Mouse (Mus musculus) cerebellum, adult 9-10 months (tissue): ENCODE results near the gene Gm20532.
A peak's percentile ranks its signal among the peaks of the same experiment; 100 is the strongest.

Source experiments
- DNase-seq: peaks from one replicate; pipeline ENCODE4 v3.0.0; 2022

Gene Gm20532

DNA sequence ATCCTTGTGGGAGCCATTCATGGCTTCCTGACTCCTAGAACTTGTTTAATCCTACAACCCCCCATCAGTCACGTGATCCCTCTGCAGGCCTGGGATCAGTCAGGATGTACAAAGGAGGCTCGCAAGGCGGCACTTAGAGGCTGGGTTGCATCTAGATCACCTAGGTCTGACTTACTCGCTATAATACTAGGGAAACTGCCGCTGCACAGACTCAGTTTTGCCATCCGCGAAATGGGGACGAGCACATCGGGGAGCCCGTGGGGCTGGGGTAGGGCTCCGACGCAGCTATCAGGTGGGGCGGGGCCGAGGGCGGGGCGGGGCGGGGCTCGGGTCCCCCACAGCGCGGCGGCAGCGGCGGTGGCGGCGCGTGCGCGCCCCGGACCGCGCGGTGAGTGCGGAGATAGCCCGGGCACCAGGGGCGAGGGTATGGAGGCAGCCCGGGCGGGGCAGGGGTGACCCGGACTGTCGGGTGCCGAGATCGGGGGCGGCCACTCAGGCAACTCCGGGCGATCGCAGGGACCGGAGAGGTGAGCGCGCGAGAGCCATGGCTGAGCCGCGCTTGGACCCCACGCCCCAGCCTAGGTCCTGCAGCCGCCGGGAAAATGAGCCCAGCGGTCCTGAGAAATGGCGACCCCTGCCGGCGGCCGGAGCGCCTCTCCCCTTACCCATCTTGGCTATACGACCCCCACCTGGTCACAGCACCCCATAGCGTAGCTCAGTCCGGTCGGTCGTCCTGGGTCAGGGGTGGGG is at the start of gene Gm20532:
Gene Gm20532 (plus strand): TSS at position 346 of the 750 bp plus-strand sequence.
- DNase-seq = peak; percentile 63

DNA sequence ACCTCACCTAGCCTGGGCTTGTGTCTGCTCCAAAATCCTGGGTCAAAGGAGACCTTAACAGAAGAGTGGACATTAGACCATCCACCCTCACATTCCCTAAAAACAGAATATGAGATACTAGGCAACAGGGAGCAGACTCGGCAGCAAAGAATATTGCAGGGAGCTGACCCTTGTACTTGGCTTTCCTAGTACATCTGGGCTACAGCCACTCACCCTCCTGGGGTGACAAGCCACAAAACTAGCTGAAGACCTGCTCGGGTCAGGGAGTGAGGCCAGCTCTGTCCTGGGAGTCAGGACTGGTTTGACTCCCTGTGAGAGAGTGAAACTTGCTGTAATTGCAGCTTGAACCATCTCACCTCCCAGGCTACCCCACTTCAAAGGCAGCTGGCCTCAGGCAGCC is 46.9 kb upstream of the Gm20532 start:
- DNase-seq = no peak

DNA sequence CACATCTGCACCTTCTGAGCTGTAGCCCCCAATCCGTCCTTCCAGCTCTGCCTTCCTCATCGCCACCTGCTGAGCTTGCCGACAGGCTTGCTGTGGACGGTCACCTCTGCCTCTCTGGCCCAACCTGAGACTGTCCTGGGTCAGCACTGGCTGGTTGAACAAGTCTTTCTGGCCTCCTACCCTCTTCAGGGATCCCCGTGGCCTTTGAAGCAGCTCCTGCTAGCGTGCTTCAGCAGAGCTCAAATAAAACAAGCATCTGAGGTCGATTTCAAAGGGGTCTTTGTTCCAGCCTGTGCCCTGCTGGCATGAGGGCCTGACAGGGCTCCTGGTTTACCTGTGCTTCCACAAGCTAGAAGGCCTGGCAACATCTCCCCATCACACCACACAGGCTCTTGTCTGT is 45.7 kb upstream of the Gm20532 start:
- no peak for DNase-seq

DNA sequence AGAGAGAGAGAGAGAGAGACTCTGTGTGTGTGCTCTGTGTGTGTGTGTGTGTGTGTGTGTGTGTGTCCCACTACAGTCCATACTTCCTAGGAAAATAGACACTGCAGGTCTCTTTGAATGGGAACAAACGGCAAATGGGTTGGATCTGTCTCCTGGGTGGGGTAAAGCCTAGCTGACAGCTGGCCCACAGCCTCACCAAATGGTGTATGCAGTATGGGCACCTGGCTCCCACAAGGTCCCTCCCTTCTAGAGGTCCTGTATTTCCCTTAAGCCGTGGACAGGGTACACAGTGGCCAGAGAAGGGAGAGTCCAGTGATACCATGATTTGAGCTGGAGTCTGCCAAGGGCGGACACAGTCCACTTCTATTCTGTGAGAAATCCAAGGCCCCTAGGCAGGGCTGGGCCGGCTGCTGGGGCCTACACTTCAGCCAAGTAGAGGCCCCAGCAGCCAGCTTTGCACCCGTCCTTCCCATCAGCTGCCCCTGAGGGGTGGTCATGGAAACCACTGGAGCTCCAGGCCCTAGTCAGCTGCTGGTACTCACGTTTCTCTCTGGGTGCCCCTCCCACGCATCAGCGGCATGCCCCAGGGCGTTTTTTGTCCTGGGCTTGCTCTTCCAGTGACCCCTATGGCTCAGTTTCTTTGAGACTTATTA is 45.1 kb upstream of the Gm20532 start:
- no peak for DNase-seq

DNA sequence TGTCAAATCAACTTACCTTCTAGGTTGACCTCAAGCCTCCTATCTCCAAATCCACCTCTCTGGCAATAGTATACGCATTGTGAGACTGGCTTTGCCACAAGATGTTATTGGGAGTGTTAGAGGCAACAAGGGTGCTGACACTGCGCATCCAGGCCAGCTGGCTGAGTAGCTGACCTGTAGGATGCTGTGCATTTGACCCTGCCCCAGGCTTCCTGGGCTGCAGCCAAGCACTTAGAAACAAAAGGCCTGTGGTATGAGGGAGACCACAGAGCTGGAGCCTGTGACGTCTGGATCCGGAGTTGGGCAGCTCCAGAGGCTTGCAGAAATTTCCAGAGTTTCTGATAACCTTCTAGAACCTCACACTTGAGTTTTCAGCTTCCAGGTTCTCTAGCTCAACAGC is 43.3 kb upstream of the Gm20532 start:
- DNase-seq = no peak

DNA sequence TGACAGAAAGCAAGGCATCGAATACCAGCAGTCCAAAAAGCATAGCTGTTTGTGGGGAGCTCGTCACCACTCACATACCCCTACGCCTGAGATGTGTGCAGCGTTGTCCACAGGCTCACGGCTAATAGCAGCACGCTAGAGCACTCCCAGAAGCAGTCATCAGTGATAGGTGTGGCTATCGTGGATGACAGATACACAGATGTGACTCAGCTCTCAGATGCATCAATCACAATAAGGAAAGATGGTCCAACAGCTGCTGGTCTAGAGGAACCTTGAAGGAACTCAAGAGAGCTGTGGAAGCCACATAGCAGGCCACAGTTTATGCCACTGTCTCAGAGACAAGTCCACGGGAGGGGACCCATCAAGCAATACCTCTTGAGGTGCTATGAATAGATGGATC is 42.7 kb upstream of the Gm20532 start:
- no peak for DNase-seq

DNA sequence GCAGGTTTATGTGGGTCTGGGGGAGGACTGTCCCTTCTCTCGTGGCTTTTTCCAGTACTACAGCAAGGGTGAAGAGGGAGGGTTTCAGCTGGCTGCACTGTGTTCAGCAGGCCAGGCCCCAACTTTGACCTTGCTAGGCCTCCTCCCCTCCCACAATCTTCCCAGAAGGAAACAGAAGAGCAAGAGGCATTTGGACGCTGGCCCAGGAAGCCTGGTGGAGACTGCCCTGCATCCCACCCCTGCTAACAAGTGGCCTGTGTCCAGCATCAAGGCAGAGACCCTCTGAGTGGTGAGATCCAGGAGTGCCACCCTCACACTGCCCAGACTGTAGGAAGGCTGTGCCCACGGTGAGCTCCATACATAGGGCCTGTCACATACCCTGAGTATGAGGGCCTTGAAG is 42.2 kb upstream of the Gm20532 start:
- DNase-seq = no peak

DNA sequence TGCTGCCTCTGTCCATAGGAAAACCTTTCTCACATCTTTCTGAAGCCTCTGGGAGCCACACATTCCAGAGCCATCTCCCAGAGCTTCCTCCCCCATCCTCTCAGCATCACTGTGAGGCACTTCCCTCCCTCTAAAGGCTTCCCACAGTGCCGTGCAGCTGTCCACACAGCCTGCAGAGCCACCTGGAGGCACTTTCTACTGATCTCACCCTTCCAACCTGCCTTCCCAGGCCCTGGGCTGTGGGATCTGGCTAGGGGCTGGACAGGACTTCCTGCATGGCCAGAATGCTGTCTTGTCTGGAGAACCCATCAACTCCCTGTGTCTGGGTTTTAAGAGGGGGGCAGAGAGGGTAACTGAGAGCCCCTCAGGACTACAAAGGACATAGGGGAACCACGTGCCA is 39.0 kb upstream of the Gm20532 start:
- DNase-seq = peak; percentile 44

DNA sequence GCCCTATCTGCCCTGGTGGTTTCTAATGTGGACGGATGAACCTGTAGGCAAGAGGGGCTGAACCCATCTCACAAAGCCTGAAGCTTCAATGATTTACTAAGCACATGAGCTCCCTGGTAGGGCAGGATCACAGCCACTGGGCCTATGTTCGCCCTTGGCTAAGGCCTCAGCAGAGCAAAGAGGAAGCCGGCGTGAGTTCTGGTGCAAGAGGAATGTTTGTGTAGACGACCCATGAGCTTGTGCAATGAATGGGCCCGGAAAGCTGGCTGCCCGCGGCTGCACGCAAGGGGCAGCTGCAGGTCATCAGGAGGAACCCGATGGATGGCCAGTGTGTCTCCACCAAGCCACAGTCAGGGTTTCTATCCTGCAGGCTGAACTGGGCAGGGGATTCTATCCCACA is 36.6 kb upstream of the Gm20532 start:
- DNase-seq = no peak

DNA sequence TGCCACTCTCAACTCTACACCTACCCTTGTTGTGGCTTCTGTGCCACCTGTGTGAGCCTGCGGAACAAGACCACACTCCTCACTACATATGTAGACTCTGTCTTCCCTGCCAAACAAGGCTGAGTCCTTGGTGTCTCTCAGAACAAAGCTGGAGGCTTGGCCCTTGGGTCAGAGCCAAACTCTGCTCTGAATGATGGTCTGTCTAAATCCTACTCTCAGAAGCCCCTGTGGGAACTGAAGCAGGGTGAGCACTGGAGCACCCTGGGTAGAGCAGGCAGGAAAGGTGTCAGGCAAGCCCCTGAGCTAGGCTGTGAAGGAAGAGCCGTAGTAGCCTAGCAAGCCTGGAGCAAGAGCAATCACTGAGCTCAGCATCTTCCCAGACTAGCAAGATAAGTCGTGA is 36.2 kb upstream of the Gm20532 start:
- no peak for DNase-seq

DNA sequence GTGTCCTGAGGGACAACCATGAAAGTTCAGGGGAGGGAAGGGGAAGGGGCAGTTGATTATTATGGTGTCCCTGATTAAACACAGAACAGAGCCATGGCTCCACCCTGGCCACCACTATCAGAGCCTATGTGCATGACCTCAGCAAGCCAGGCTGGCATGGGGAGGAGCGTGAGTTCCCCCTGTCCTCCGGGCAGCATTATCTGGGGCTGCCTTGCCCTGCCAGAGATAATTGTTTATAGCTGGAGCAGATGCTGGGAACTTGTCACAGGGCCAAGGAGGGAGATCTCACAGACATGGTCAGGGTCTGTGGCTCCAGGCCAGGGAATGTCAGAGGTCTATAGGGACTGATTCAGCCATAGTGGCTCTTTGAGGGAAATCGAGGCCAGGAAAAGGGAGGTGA is 35.7 kb upstream of the Gm20532 start:
- no peak for DNase-seq

DNA sequence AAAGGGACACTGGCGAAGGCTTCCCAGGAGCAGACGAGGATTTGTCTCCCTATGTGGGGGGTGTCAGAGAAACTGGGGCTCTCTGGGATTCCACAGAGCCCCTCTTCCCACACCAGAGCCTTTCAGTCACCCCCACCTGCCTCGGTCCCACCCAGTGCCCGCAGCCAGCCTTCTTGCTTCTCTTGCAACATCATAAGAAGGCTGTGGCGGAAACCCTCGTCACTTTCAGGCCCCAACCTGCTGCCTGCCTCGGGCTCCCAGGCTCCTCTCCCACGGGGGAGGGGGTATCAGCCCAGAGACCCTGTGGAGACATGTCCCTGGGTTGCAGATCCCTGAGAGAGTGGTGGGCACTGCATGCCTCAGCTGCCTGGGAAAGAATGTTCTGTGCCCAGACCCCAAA is 35.0 kb upstream of the Gm20532 start:
- DNase-seq = no peak

DNA sequence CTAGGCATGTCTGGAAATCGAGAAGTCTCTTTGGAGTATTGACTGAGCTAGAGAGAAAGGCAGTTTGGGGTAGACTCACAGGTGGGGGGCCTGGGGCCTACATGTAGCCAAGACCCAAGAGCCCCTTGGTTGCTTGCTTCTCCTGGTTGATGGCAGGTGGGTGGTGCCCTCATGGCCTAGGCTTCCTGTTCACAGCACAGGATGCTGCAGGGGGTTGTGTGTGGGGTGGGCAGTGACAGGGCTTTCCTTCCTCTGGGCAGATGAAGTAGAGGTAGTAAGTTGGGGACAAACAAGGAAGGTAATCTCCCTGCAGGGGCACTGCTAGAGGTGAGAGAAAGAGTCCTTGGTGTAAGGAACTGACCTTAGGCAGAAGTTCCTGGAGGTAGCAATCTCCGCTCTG is 34.4 kb upstream of the Gm20532 start:
- no peak for DNase-seq

DNA sequence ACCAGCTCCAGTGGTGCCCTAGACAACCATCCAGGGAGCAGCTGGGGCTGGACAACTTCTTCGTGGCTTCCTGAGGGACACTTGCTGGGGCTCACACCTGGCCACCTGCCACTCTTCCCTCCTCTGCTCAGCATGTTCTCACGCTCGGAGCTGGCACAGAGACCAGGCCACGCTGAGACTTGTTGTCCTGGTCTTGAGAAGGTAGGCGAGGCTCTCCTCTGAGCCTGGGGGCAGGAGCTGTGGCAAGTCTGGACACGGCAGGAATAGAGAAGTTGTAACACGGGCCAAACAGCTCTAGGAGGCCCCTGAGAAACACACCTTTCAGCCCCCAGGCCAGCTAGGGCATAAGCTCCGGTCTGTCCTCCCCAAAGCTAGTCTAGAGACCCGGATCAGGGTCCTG is 32.5 kb upstream of the Gm20532 start:
- no peak for DNase-seq

DNA sequence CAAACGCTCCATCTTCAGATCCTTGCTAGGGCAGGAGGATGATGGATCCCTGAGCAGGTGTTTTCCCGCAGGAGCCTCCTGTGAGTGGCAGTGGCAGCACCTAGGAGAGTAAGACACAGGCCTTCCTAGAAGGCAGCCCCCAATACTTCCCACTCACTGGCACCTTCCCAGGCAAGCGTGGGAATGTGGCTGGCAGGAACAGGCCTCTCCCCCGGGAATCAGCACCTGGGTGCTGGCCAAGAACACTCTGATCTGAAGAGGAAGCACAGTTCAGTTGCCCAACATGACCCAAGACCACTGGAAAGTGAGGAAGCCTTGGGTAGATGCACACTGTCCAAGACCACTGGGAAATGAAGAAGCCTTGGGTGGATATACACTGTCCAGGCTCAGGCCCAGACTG is 31.4 kb upstream of the Gm20532 start:
- DNase-seq = no peak

DNA sequence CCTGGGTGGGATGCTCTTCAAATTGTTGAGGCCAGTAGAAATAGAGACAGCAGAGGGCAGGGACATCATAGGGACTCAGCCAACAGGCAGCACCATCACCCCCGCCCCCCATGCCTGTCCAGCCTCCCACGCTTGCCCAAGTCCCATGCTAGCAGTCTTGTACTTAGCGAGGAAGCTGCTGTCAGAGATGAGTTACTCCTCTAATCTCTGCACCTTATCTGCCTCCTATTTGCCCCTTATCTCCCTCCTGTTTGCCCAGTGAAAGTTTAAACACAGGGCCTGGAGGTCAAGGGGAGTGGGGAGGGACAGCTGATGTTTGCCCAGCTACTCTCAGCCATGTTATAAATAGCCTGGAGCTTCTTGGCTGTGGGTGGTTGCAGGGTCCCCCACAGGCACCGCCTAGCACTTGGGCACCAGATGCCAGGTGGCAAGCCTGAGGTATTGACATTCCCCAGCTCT is 29.9 kb upstream of the Gm20532 start:
- DNase-seq = no peak

DNA sequence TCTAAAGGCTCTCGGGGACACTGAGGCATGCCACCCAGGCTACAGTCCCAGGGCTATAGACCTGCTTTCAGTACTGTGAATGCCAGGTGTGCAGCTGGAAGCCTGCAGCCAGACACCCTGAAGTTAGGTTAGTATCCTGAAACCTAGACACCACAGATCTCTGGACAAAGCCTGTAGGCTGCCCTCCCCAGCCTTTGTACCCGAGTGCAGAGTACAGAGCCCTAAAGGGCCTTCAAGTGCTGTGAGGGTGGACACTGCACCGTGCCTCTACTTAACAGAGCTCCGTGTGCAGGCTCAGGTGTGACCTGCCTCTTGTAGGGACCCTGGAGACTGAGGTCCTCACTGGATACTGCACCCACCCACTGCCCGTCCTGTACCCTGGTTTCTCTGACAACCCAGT is 25.9 kb upstream of the Gm20532 start:
- DNase-seq = no peak

DNA sequence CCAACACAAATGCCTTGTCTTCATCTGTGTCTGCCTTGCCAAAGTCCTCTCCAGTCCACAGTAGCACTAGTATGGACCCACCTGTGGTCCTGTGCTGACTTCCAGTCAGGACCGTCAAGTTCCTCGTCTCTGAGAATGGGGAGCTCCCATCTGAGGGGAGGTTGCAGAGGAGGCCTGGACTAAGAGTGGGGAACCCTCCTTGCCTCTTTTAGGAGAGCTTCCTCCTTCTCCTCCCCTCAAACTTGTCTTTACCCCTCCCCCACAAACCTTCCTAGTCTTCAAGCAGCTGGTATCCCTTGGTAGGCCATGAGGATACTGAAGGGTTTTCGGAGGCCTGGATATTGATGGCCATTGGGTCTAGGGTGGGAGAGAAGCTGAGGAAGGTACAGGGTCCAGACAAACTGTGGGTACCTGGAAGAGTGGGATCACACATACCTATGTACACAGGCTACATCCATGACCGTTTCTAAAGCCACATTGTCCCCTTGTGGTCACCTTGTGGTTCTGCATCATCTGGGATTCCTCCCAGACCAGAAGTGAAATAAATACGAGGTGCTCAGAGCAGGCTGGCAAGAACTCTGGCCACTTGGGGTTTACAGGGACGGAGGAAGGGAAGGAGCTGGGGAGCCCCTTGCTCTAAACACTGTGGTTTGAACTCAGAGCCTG is 25.0 kb upstream of the Gm20532 start:
- DNase-seq = peak; percentile 42

DNA sequence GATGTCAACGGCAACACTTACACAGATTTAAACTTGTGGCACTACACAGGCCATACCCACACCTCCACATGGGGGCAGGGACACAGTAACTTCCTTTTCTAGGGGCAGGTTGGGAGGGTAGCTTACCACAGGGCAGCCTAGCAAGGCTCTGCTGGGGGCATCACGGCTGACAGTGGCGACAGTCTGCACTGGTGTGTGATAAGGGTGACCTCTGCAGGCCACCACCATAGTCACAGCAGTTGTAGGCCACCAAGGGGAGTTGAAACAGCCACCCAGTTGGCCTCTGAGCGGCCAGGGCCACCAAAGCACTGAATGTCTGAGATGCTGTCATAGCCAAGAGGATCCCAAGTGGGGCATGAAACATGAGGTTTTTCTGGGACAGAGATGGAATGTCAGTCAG is 20.2 kb upstream of the Gm20532 start:
- peak; percentile 25 for DNase-seq

DNA sequence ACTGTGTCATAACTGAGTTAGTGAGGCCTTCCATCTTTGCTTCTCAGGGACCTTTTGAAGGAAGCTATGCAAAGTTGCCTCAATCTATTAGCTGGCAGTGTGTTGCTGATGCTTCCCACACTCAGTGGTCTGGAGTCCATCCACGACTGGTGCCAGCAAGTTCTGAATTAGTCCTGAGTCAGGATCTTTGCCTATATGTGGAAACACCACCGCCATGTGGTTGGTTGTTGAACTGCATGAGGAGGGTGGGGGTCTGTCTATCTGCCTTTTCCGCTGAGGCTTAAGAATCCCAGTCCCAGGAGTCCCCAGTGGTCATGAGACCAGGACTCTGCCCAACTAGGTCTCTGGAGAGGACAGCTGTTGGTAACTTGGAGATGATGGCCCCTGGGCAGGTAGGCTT is 16.4 kb upstream of the Gm20532 start:
- DNase-seq = peak; percentile 34

DNA sequence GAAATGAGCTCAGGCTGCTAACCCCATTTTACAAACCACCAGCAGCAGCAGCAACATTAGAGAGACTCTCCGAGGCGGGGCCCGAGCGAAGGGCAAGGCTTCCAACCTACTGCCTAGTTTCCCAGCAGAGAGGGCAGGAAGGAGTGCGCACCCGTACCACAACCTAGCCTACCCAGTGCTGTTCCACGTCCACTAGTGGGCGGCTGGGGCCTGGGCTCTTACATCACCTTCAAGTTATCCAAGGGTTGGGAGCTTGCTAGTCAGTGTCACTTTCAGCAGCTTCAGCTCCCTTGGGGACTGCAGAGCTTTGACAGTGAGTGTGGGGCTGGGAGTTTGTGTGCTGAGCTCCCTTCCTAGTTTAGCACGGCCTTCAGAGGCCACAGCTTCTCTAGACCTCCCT is 15.0 kb upstream of the Gm20532 start:
- DNase-seq = no peak

DNA sequence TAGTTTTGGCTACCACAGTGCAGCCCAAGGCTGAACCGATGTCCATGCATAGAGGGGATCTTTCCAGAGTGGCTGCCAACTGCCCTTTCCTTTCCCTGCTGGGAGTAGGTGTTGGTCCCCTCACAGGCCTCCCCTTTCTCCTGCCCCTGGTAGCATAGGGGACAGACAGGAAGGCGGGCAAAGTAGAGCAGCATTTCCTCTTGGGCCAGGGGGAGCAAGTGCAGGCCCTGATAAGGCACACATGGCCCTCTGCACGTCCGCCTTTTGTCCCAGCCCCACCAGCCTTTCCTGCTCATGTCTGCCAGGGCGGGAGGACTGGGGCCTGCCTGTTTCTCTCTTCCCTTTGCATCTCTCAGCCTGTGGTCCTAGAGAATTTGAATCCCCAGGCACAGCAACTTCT is 14.6 kb upstream of the Gm20532 start:
- DNase-seq = no peak

DNA sequence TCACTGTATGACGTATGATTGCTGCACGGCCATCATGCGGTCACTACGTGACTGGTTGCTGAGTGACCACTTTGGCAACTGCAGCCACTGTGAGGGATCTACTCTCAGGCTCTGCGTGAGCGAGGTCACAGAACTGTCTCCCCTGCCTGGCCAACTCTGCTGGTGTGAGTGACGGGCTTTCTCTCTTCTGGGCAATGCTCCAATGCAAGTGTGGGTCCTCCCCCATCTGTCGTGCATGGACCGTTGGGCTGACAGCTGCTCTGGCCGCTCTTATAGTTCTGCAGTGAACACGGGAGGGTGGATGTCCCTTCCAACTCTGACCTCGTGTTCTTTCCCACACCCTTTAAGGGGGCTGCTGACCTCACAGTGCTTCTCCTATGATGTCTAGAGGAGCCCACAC is 13.0 kb upstream of the Gm20532 start:
- DNase-seq = no peak

DNA sequence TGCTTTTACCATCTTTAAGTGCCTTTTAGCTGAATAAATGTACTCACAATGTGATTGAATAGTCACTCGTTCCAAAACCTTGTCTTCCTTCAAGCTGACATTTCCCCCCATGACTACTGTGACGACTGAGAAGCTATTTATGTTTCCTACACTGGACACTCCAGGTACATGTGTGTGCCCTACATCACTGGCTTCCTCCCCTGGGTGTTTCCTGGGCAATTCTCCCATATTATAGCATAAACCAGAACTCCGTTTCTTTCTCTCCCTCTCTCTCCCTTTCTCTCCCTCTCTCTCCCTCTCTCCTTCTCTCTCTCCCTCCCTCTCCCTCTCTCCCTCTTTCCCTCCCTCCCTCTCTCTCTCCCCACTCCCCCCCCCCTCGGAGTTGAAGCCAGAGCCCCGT is 12.6 kb upstream of the Gm20532 start:
- DNase-seq = no peak
